Mouse (Mus musculus): ENCODE measurements around the gene Nlgn2. TPM values are rescaled to one million over a fixed set of nuclear protein-coding genes. Genes with fewer than 3 reads are reported as not detected.
A peak's percentile ranks its signal among the peaks of the same experiment; 100 is the strongest.

Nlgn2 gene
- polyA plus RNA-seq, 1 experiment, result 10.7 TPM

DNA sequence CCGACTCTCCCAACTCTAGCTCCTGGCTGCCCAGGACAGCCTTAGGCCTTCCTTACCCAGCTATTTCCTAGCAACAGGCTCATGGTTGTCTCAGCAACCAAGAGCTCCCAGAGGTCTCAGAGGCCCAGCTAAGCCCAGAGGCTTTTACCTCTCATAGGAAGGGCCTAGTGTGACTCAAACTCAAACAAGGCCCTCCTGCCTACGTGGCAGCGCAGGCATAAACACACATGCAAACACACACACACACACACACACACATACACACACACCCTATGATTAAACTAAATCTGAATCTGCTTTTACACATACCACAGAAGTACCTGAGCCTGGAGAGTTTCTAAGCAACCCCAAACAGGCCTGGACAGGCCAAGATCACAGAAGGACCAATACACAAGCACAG, 40.8 kb upstream of the Nlgn2 start:
- H3K79me2 ChIP-seq (ENCODE audit: control insufficient read depth, insufficient read depth), result peaks cover 36% of the 10 kb centered on the region
- H3ac ChIP-seq (ENCODE audit: control insufficient read depth, insufficient read length, low read depth), result peak overlapping the region; percentile 49
- H3K4me3 ChIP-seq (ENCODE audit: insufficient read depth, poor library complexity, severe bottlenecking), result no peak overlapping the region
- no peak for TF ChIP-seq FOSL1 (IDR thresholded peaks at IDR 0.05; ENCODE audit: insufficient read depth, low read length, poor library complexity, severe bottlenecking)
- no peak for TF ChIP-seq CEBPB (IDR thresholded peaks at IDR 0.05; ENCODE audit: low read depth)
- TF ChIP-seq USF1 (IDR thresholded peaks at IDR 0.05; ENCODE audit: low read depth), result no peak
- TF ChIP-seq CTCF (IDR thresholded peaks at IDR 0.05; ENCODE audit: control insufficient read depth, insufficient read depth, insufficient read length), result no peak
- TF ChIP-seq MAX (IDR thresholded peaks at IDR 0.05), result no peak
- no peak for TF ChIP-seq MYOG (IDR thresholded peaks at IDR 0.05; ENCODE audit: control insufficient read depth, extremely low read depth, insufficient read length)
- TF ChIP-seq MYOD1 (IDR thresholded peaks at IDR 0.05; ENCODE audit: control insufficient read depth, insufficient read length, low read depth), result no peak
- no peaks in the 10 kb centered on the region for H3K36me3 ChIP-seq (ENCODE audit: control insufficient read depth, insufficient read depth)
- peaks cover 28% of the 10 kb centered on the region for H3K79me3 ChIP-seq (ENCODE audit: low read depth)
- no peaks in the 10 kb centered on the region for H3K27me3 ChIP-seq (ENCODE audit: control insufficient read depth, insufficient read depth, insufficient read length)

GRCm38 (mm10) chr11:69877878-69878277, 40.3 kb upstream of the Nlgn2 start, which contains the start of gene Tmem95:
TSS of gene Tmem95 (minus strand) at chr11:69878018.
- no peak for TF ChIP-seq CTCF (IDR thresholded peaks at IDR 0.05; ENCODE audit: control insufficient read depth, insufficient read depth, insufficient read length)
- TF ChIP-seq USF1 (IDR thresholded peaks at IDR 0.05; ENCODE audit: low read depth), result no peak
- no peak for TF ChIP-seq FOSL1 (IDR thresholded peaks at IDR 0.05; ENCODE audit: insufficient read depth, low read length, poor library complexity, severe bottlenecking)
- TF ChIP-seq CEBPB (IDR thresholded peaks at IDR 0.05; ENCODE audit: low read depth), result no peak
- TF ChIP-seq MYOD1 (IDR thresholded peaks at IDR 0.05; ENCODE audit: control insufficient read depth, insufficient read length, low read depth), result no peak
- no peak for TF ChIP-seq MAX (IDR thresholded peaks at IDR 0.05)
- no peak for TF ChIP-seq MYOG (IDR thresholded peaks at IDR 0.05; ENCODE audit: control insufficient read depth, extremely low read depth, insufficient read length)
- Histone ChIP-seq H3K36me3 (ENCODE audit: control insufficient read depth, insufficient read depth) (no peaks in the 10 kb centered on the region), H3ac (ENCODE audit: control insufficient read depth, insufficient read length, low read depth) (peak within 1 kb of the TSS; percentile 49), H3K79me3 (ENCODE audit: low read depth) (peaks cover 28% of the 10 kb centered on the region), H3K27me3 (ENCODE audit: control insufficient read depth, insufficient read depth, insufficient read length) (no peaks in the 10 kb centered on the region), H3K4me3 (ENCODE audit: insufficient read depth, poor library complexity, severe bottlenecking) (peak within 1 kb of the TSS; percentile 68), H3K79me2 (ENCODE audit: control insufficient read depth, insufficient read depth) (peaks cover 36% of the 10 kb centered on the region)

DNA sequence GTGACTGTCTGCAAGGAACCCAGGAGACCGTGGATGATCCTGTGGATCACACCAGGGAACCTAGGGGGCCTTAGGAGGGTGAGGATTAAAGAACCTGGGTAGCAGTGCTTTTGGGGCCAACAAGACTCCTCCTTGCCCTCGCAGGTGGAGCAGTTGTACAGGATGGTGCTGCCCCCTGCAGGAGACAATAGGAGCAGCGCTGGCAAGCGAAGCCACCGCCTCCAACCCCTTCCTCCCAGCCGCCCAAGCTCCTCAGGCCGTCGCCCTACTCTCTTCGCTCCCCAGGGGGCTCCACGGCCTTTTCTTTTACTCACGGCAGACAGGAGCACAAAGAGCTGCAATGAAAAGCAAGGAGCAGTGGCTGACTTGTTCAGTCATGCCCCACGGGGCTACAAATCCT, 39.3 kb upstream of the Nlgn2 start:
- H3K4me3 ChIP-seq (ENCODE audit: insufficient read depth, poor library complexity, severe bottlenecking), result no peak overlapping the region
- TF ChIP-seq MYOG (IDR thresholded peaks at IDR 0.05; ENCODE audit: control insufficient read depth, extremely low read depth, insufficient read length), result no peak
- TF ChIP-seq USF1 (IDR thresholded peaks at IDR 0.05; ENCODE audit: low read depth), result no peak
- peak; percentile 95 for TF ChIP-seq CTCF (IDR thresholded peaks at IDR 0.05; ENCODE audit: control insufficient read depth, insufficient read depth, insufficient read length)
- TF ChIP-seq CEBPB (IDR thresholded peaks at IDR 0.05; ENCODE audit: low read depth), result no peak
- no peak for TF ChIP-seq FOSL1 (IDR thresholded peaks at IDR 0.05; ENCODE audit: insufficient read depth, low read length, poor library complexity, severe bottlenecking)
- no peak for TF ChIP-seq MAX (IDR thresholded peaks at IDR 0.05)
- no peak for TF ChIP-seq MYOD1 (IDR thresholded peaks at IDR 0.05; ENCODE audit: control insufficient read depth, insufficient read length, low read depth)
- H3K27me3 ChIP-seq (ENCODE audit: control insufficient read depth, insufficient read depth, insufficient read length), result no peaks in the 10 kb centered on the region

GRCm38 (mm10) chr11:69876186-69876585, 38.6 kb upstream of the Nlgn2 start:
- no peak for TF ChIP-seq MYOG (IDR thresholded peaks at IDR 0.05; ENCODE audit: control insufficient read depth, extremely low read depth, insufficient read length)
- TF ChIP-seq MAX (IDR thresholded peaks at IDR 0.05), result no peak
- TF ChIP-seq MYOD1 (IDR thresholded peaks at IDR 0.05; ENCODE audit: control insufficient read depth, insufficient read length, low read depth), result no peak
- no peak for TF ChIP-seq CEBPB (IDR thresholded peaks at IDR 0.05; ENCODE audit: low read depth)
- TF ChIP-seq USF1 (IDR thresholded peaks at IDR 0.05; ENCODE audit: low read depth), result no peak
- TF ChIP-seq CTCF (IDR thresholded peaks at IDR 0.05; ENCODE audit: control insufficient read depth, insufficient read depth, insufficient read length), result no peak
- no peak for TF ChIP-seq FOSL1 (IDR thresholded peaks at IDR 0.05; ENCODE audit: insufficient read depth, low read length, poor library complexity, severe bottlenecking)
- peaks cover 28% of the 10 kb centered on the region for H3K79me3 ChIP-seq (ENCODE audit: low read depth)
- peaks cover 36% of the 10 kb centered on the region for H3K79me2 ChIP-seq (ENCODE audit: control insufficient read depth, insufficient read depth)
- no peak overlapping the region for H3K4me3 ChIP-seq (ENCODE audit: insufficient read depth, poor library complexity, severe bottlenecking)
- H3K27me3 ChIP-seq (ENCODE audit: control insufficient read depth, insufficient read depth, insufficient read length), result no peaks in the 10 kb centered on the region
- H3ac ChIP-seq (ENCODE audit: control insufficient read depth, insufficient read length, low read depth), result no peak overlapping the region
- no peaks in the 10 kb centered on the region for H3K36me3 ChIP-seq (ENCODE audit: control insufficient read depth, insufficient read depth)

More for the DNA sequence above, 39.3 kb upstream of the Nlgn2 start:
- Histone ChIP-seq H3K79me3 (ENCODE audit: low read depth) (peaks cover 28% of the 10 kb centered on the region), H3K36me3 (ENCODE audit: control insufficient read depth, insufficient read depth) (no peaks in the 10 kb centered on the region), H3ac (ENCODE audit: control insufficient read depth, insufficient read length, low read depth) (no peak overlapping the region), H3K79me2 (ENCODE audit: control insufficient read depth, insufficient read depth) (peaks cover 36% of the 10 kb centered on the region)

- Histone ChIP-seq H3ac (ENCODE audit: control insufficient read depth, insufficient read length, low read depth) (no peak overlapping the region), H3K79me3 (ENCODE audit: low read depth) (no peaks in the 10 kb centered on the region), H3K36me3 (ENCODE audit: control insufficient read depth, insufficient read depth) (no peaks in the 10 kb centered on the region), H3K79me2 (ENCODE audit: control insufficient read depth, insufficient read depth) (peaks cover 3% of the 10 kb centered on the region), H3K27me3 (ENCODE audit: control insufficient read depth, insufficient read depth, insufficient read length) (peaks cover under 1% of the 10 kb centered on the region), H3K4me3 (ENCODE audit: insufficient read depth, poor library complexity, severe bottlenecking) (no peak overlapping the region)
- peak; percentile 29 for TF ChIP-seq USF1 (IDR thresholded peaks at IDR 0.05; ENCODE audit: low read depth)
- no peak for TF ChIP-seq MAX (IDR thresholded peaks at IDR 0.05)
These were observed 34.9 kb upstream of the Nlgn2 start for GRCm38 (mm10) chr11:69872451-69872850.

GRCm38 (mm10) chr11:69871822-69872221, 34.2 kb upstream of the Nlgn2 start:
- Histone ChIP-seq H3K79me2 (ENCODE audit: control insufficient read depth, insufficient read depth) (no peaks in the 10 kb centered on the region), H3K36me3 (ENCODE audit: control insufficient read depth, insufficient read depth) (no peaks in the 10 kb centered on the region), H3K79me3 (ENCODE audit: low read depth) (no peaks in the 10 kb centered on the region), H3K27me3 (ENCODE audit: control insufficient read depth, insufficient read depth, insufficient read length) (peaks cover 6% of the 10 kb centered on the region), H3ac (ENCODE audit: control insufficient read depth, insufficient read length, low read depth) (no peak overlapping the region), H3K4me3 (ENCODE audit: insufficient read depth, poor library complexity, severe bottlenecking) (no peak overlapping the region)
- TF ChIP-seq MYOD1 (IDR thresholded peaks at IDR 0.05; ENCODE audit: control insufficient read depth, insufficient read length, low read depth) (no peak), MAX (IDR thresholded peaks at IDR 0.05) (no peak), USF1 (IDR thresholded peaks at IDR 0.05; ENCODE audit: low read depth) (no peak), MYOG (IDR thresholded peaks at IDR 0.05; ENCODE audit: control insufficient read depth, extremely low read depth, insufficient read length) (no peak), CTCF (IDR thresholded peaks at IDR 0.05; ENCODE audit: control insufficient read depth, insufficient read depth, insufficient read length) (no peak), CEBPB (IDR thresholded peaks at IDR 0.05; ENCODE audit: low read depth) (no peak), FOSL1 (IDR thresholded peaks at IDR 0.05; ENCODE audit: insufficient read depth, low read length, poor library complexity, severe bottlenecking) (no peak)

Data from C2C12 (cell line).